Mouse (Mus musculus) cerebellum, adult 2 months (tissue): ENCODE data around the gene Tinagl1.

ENCODE experiments used
- CTCF ChIP-seq: fragments of 200-500 bp; IDR thresholded peaks from 2 replicates; pipeline ENCODE4 v1.5.1; 2011; ENCODE audit warnings: low read depth, mild to moderate bottlenecking, control low read depth, low read length, moderate library complexity, borderline replicate concordance; ENCODE audit not compliant: insufficient read depth
- POLR2A ChIP-seq: fragments of 200-500 bp; IDR thresholded peaks from 2 replicates; pipeline ENCODE4 v1.6.1; 2011; ENCODE audit warnings: low read length, control low read depth, borderline replicate concordance; ENCODE audit not compliant: insufficient read depth

DNA sequence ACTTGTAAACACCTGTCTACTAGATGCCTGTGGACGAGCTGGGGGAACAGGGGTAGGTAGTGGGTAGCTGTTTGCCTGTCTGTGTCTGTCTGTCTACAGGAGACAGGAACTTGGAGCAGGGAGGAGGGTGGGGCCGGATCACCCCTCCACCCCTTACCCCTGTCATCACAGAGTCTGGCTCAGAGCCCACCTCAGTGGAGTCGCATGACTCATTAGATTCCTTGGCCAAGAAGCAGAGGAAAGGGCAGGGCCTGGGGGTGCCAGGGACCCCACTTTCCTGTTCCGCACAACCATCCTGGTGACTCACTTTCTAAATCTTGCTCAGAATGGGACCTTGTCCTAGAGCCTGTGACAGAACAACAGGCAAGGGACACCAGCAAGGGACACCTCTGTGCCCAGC is 2.2 kb upstream of the Tinagl1 start:
- TF ChIP-seq POLR2A = no peak
- TF ChIP-seq CTCF = no peak
